Mouse (Mus musculus): Measurements from ENCODE around the gene Lipn.

- no peak for TF ChIP-seq CTCF (IDR thresholded peaks at IDR 0.05; ENCODE audit: low read depth)
- TF ChIP-seq EP300 (optimal IDR thresholded peaks at IDR 0.05) = no peak
Observed at GRCm38 (mm10) chr19:34021440-34022172, 45.6 kb upstream of the Lipn start.
